Mouse (Mus musculus) gastrocnemius, adult 2 months (tissue): Measurements from ENCODE around the gene Trim80. TPM values are rescaled to one million over a fixed set of nuclear protein-coding genes. Genes with fewer than 3 reads are reported as not detected.

ENCODE experiments used
- DNase-seq: peaks from one replicate; pipeline ENCODE4 v3.0.0; 2022
- H3K27ac ChIP-seq: fragments of 200-600 bp; 2 replicates; pipeline ENCODE4 v1.8.1; 2022; ENCODE audit warnings: mild to moderate bottlenecking
- H3K4me3 ChIP-seq: fragments of 200-600 bp; 2 replicates; pipeline ENCODE4 v1.8.1; 2022; ENCODE audit warnings: mild to moderate bottlenecking, moderate library complexity
- CTCF ChIP-seq: fragments of 200-600 bp; IDR thresholded peaks from 2 replicates; pipeline ENCODE4 v1.8.1; 2022; ENCODE audit warnings: antibody characterized with exemption, mild to moderate bottlenecking, moderate library complexity
- intact Hi-C: fragments of 180-260 bp; cut with DNase I; formaldehyde crosslinking; loops from one replicate; pipeline ENCODE4 v1.15.1; 2025
- total RNA-seq, 2 experiments: library from RNA; stranded (reverse); gene quantifications; 2 replicates each; pipeline ENCODE4 v1.2.3; 2021

Gene Trim80
- total RNA-seq, 2 experiments from 2014 or later: not detected

- no peak for TF ChIP-seq CTCF
- Histone ChIP-seq H3K4me3 (peak within 1 kb of the TSS; percentile 97), H3K27ac (peak within 1 kb of the TSS; percentile 99)
- DNase-seq: peak; percentile 98
- intact Hi-C loops: loop anchor here (10.0 kb wide), 1 partner anchor 185 kb away; the partner anchor contains the start of genes Gga3 and Mrps7
These were observed 20.7 kb upstream of the Trim80 start, which contains the start of the genes Atp5h and Kctd2 for GRCm38 (mm10) chr11:115419531-115420237. Gene Atp5h, minus strand, starts transcription at chr11:115419962. Gene Kctd2, plus strand, starts transcription at chr11:115420128.

DNA sequence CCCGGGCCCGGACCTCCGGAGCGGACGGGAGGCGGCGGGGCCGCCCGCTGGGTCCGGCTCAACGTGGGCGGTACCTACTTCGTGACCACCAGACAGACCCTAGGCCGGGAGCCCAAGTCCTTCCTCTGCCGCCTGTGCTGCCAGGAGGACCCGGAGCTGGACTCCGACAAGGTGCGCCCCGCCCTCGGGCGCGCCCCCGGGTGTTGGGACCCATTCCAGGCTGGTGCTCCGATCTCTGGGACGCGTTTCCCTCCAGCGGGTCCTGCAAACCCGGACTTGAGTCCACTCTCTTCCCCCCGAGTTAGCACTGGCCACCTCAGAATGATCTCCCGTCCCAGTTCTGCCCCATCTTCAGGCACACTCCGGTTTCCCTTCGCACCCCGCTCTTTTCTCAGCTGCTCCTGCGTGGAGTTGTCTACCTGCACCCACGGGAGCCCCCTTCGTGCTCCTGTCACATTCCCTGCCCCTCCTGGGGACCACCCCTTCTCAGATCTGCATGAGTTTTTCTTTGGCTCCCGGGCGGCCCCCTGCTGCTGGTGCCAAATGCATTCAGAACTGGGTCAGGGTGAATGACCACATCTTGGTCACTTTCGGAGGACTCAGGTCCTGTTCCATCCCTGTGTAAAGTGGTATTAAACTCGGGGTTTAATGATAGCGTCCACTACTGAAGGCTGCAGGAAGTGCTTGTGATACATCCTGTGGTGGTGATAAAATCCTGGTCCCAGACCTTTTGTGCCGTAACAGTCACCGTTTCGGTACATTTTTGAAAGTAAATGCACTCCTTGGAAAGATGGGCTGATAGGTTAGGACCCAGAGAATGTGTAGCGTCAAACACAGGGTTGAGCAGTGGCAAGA is 19.8 kb upstream of the Trim80 start:
- TF ChIP-seq CTCF: no peak
- H3K27ac ChIP-seq: peak overlapping the region; percentile 99
- intact Hi-C loops: no loop called here
- DNase-seq: peak; percentile 78
- peak overlapping the region; percentile 97 for H3K4me3 ChIP-seq

- intact Hi-C loops: no loop called here
- Histone ChIP-seq H3K4me3 (peak overlapping the region; percentile 97), H3K27ac (peak overlapping the region; percentile 99)
- no peak for TF ChIP-seq CTCF
- no peak for DNase-seq
These were observed 19.0 kb upstream of the Trim80 start for GRCm38 (mm10) chr11:115421328-115421727.

- intact Hi-C loops: no loop called here
- Histone ChIP-seq H3K4me3 (no peak overlapping the region), H3K27ac (no peak overlapping the region)
- TF ChIP-seq CTCF: no peak
- no peak for DNase-seq
These were observed 18.4 kb upstream of the Trim80 start for GRCm38 (mm10) chr11:115421972-115422371.

DNA sequence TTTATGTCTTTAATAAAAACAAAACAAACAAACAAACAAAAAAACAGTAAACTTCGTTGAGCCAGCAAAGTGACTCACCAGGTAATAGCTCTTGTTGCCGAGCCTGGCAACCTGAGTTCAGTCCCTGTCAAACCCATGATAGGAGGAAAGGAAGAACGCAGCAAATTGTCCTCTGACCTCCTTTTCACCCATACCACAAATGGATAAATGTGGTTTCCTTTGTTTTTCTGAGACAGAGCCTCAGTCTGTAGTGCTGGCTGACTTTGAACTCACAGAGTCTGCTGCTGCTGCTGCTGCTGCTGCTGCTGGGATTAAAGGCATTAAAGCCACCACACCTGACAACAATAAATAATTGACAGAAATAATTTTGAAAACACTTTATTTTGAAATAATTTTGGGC is 17.3 kb upstream of the Trim80 start:
- Histone ChIP-seq H3K27ac (no peak overlapping the region), H3K4me3 (no peak overlapping the region)
- DNase-seq: no peak
- intact Hi-C loops: no loop called here
- TF ChIP-seq CTCF: no peak

- H3K27ac ChIP-seq: no peak overlapping the region
- H3K4me3 ChIP-seq: no peak overlapping the region
- no peak for TF ChIP-seq CTCF
- intact Hi-C loops: loop anchor here (5.0 kb wide), 1 partner anchor 67 kb away; no protein-coding TSS in a partner anchor
- no peak for DNase-seq
These were observed 15.7 kb upstream of the Trim80 start for GRCm38 (mm10) chr11:115424666-115425065.

DNA sequence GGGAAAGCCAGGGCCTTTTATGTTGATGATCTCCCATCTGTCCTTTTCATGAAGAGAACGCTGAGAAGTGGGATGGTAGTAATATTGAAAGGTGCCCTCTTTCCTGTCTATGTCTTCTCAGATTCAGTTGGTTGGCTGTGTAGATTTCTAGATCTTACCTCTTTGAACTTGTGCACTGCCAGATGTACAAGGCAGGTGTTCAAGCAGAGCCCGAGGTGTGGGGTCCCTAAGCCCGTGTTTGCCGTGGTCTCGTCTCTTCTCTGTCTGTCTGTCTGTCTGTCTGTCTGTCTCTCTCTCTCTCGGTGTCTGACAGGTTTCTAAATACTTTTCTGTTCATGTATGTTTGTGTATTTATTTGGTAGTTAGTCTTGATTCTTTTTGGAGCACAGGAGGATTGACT is 14.7 kb upstream of the Trim80 start:
- intact Hi-C loops: loop anchor here (5.0 kb wide), 1 partner anchor 68 kb away; no protein-coding TSS in a partner anchor
- no peak for TF ChIP-seq CTCF
- DNase-seq: no peak
- H3K4me3 ChIP-seq: no peak overlapping the region
- no peak overlapping the region for H3K27ac ChIP-seq

DNA sequence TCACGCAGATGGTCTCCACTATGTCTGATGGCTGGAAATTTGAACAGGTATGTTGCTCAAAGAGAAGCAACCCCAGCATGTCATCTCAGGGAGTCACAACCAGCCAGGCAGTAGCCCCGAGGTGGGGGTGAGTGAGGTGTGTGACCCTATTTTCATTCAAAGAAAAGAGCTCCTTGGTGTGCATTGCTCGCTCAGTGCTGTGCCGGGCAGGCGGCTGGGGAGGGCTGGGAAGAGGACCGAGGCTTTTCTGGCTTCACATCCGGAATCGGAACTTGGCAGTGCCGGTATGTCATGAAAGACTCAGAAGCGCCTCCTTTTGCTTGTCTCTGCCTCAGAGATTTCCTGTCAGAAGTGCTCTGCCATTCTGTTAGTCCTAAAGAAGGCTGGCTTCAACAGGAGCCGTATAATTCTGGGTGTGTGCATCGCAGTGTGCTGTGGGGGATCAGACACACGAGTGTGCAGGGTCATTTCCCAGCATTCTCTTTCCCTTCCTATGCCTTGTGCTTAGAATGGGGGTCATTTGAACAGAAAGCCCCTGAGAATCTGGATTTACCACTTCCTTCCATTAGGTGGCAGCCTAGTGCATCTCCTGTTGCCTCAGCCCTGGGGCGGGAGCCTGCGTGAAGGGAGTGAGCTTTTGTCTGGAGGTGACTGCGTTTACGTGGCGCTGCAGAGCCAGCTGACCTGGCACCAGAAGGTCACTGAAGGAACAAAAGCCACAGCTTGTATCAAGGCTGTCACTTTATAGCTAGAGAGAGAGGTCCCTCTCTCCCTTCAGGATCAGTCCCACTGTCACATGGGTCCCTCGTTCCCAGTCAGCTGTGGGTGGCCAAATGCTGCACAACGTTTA is 12.6 kb upstream of the Trim80 start:
- intact Hi-C loops: loop anchor here (2.0 to 5.0 kb wide), 2 partner anchors 47 to 70 kb away; partner anchors contain the start of gene Armc7
- Histone ChIP-seq H3K4me3 (peak overlapping the region; percentile 43), H3K27ac (peak overlapping the region; percentile 61)
- peak; percentile 83 for TF ChIP-seq CTCF
- DNase-seq: peak; percentile 72

DNA sequence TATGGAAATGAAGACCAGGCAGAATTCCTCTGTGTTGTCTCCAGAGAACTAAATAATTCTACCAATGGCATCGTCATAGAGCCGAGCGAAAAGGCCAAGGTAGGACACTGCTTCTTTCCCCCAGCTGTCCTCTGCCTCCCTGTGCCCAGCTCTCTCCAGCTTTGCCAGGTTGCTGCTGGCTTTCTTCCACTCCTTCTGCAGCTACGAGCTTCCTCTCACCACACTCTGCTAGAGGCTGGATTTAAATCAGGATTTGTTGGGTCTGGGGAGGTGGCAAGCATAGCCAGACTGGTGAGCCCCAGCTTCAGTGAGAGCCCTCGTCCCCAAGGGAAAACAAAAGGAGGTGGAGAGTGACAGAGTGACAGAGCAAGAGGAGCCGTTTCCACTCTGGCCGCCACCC is 11.0 kb upstream of the Trim80 start:
- H3K27ac ChIP-seq: no peak overlapping the region
- intact Hi-C loops: loop anchor here (2.0 to 5.0 kb wide), 2 partner anchors 45 to 72 kb away; partner anchors contain the start of gene Armc7
- peak; percentile 52 for DNase-seq
- TF ChIP-seq CTCF: no peak
- no peak overlapping the region for H3K4me3 ChIP-seq

GRCm38 (mm10) chr11:115430561-115430960 is 9.8 kb upstream of the Trim80 start:
- TF ChIP-seq CTCF: no peak
- no peak overlapping the region for H3K4me3 ChIP-seq
- intact Hi-C loops: no loop called here
- DNase-seq: no peak
- no peak overlapping the region for H3K27ac ChIP-seq

GRCm38 (mm10) chr11:115432814-115433213 is 7.5 kb upstream of the Trim80 start:
- DNase-seq: no peak
- no peak for TF ChIP-seq CTCF
- Histone ChIP-seq H3K4me3 (no peak overlapping the region), H3K27ac (no peak overlapping the region)
- intact Hi-C loops: no loop called here

- Histone ChIP-seq H3K4me3 (no peak overlapping the region), H3K27ac (no peak overlapping the region)
- DNase-seq: no peak
- intact Hi-C loops: no loop called here
- TF ChIP-seq CTCF: no peak
These were observed 7.0 kb upstream of the Trim80 start for GRCm38 (mm10) chr11:115433342-115433741.
